8 mouse cellular contexts compared by ENCODE assay signal in the genomic region with DNA sequence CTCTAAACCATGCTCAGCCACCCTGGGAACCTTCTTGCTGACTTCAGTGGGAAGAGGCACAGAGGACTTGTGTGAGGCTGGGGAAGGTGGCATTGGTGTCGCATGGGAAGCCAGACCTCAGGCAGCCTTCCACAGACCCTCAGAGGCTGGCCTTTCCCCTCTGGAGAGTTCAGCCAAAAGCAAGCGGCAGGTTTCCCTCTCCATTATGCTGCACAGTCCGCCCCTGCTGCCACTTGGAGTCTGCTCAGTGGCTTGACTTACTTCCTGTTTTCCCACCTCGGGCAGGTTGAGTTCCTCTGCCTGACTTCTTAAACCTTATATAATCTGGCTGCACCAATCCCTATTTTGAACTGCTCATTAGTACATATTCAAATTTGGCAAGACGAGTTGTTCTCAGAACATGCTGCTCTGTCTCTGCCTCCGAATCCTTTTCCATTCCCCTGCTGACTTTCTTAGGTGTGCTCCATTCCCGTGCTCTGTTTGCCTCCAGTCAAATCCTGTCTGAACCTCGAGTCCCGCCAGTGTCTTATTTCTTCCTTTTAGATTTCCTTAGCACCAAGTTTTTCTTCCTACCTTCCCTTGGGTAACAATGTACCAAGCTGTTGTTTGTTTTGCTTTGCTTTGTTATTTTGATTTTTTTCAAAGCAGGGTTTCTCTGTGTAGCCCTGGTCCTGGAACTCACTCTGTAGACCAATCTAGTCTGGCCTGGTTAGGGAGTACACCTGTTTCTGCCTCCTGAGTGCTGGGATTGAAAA.
DNase-seq lines count a peak whose midpoint lies in the region; ATAC-seq and TF ChIP-seq lines count a peak whose summit lies in the region.
"Had no signal": no experiment of that assay in that cellular context is flagged by ENCODE, and none has a peak within 500 bp of the region (broad histone marks: within the 10 kb centered on the region; RNA-seq: fewer than 3 reads in every experiment).

No protein-coding gene starts in this region.

- no peak overlapping the region for H3K27ac ChIP-seq in bone marrow, adult 2 months (ENCODE audit: control insufficient read depth, insufficient read depth, low read depth, low read length, poor library complexity)
- H3K27ac ChIP-seq: liver, embryonic 14.5 days had no signal

- TF ChIP-seq POLR2A in lung, adult 2 months (IDR thresholded peaks at IDR 0.05; ENCODE audit: borderline replicate concordance, extremely low read depth, low read depth, low read length): peak; percentile 63; the same call in 1 of the 2 replicates
- TF ChIP-seq POLR2A in bone marrow, adult 2 months (IDR thresholded peaks at IDR 0.05; ENCODE audit: borderline replicate concordance, control insufficient read depth, low read depth, low read length): no peak

- peak; percentile 47 for DNase-seq in lung, adult 2 months
- no peak for DNase-seq in lung, postnatal 10 days
- DNase-seq in kidney, adult 8-10 months: peak; percentile 46 to 54
- DNase-seq in adrenal gland, adult 8-10 months: no peak
- no peak for DNase-seq in layer of hippocampus, postnatal 14 days (ENCODE audit: low spot score in 2 of 2)

- peaks cover 5% of the 10 kb centered on the region for H3K4me1 ChIP-seq in lung, adult 2 months (ENCODE audit: control insufficient read depth, insufficient read depth, low read length)
- peaks cover 1% of the 10 kb centered on the region; the same call in 1 of the 2 replicates for H3K4me1 ChIP-seq in bone marrow, adult 2 months (ENCODE audit: control insufficient read depth, insufficient read depth, low read length)

- peak overlapping the region; percentile 31 for H3K4me3 ChIP-seq in lung, adult 2 months (replicated peaks; ENCODE audit: extremely low read depth, low read depth, low read length)
- peak overlapping the region; percentile 13 for H3K4me3 ChIP-seq in bone marrow, adult 2 months (replicated peaks; ENCODE audit: control insufficient read depth, low read depth, low read length)

- 33% methylated on average over 9 of the region's 9 CpGs for WGBS in lung, adult 2 months
- 10% methylated on average over 9 of the region's 9 CpGs for WGBS in bone marrow, adult 2 months

- no peak for TF ChIP-seq CTCF in lung, adult 2 months (IDR thresholded peaks at IDR 0.05; ENCODE audit: insufficient read depth, low read length)
- no peak for TF ChIP-seq CTCF in bone marrow, adult 2 months (IDR thresholded peaks at IDR 0.05; ENCODE audit: control insufficient read depth, insufficient read depth, low read length)

- ATAC-seq in monocyte, adult 5-6 weeks (replicated peaks; ENCODE audit: insufficient number of reproducible peaks, low FRiP score, low TSS enrichment, poor library complexity, severe bottlenecking): peak; percentile 72

Comparison
In these comparisons a context has a peak if more than half of its experiments do, and no peak if none do; other contexts are left out.
1. DNase-seq: peak in lung, adult 2 months (single experiment) and kidney, adult 8-10 months (2 of 2); none in lung, postnatal 10 days (single experiment), adrenal gland, adult 8-10 months (single experiment) and layer of hippocampus, postnatal 14 days (0 of 2).